Mouse (Mus musculus): ENCODE data around the gene Dop1b. TPM values are rescaled to one million over a fixed set of nuclear protein-coding genes. Genes with fewer than 3 reads are reported as not detected.

Gene Dop1b
- polyA plus RNA-seq, 1 experiment = 35.5 TPM

- TF ChIP-seq CTCF (IDR thresholded peaks at IDR 0.05; ENCODE audit: extremely low read depth, insufficient read depth, insufficient read length, insufficient replicate concordance) = no peak
- TF ChIP-seq POLR2A (IDR thresholded peaks at IDR 0.05; ENCODE audit: low read depth, low read length) = no peak
- WGBS = 95% methylated on average over 11 of the region's 11 CpGs
- Histone ChIP-seq H3K27ac (ENCODE audit: insufficient read depth, low read length) (no peak overlapping the region), H3K36me3 (ENCODE audit: control insufficient read depth, insufficient read depth, low read length) (peaks cover 14% of the 10 kb centered on the region), H3K4me3 (ENCODE audit: extremely low read depth, insufficient read depth, insufficient read length) (no peak overlapping the region), H3K4me1 (ENCODE audit: control insufficient read depth, insufficient read depth, insufficient read length) (no peaks in the 10 kb centered on the region), H3K27me3 (ENCODE audit: control insufficient read depth, insufficient read depth, low read length) (no peaks in the 10 kb centered on the region)
- no peak for DNase-seq (ENCODE audit: low read depth in 1 of 2, low spot score in 2 of 2)
Observed at GRCm38 (mm10) chr16:93739251-93739650, 27.5 kb downstream of the Dop1b start.

- Histone ChIP-seq H3K4me1 (ENCODE audit: control insufficient read depth, insufficient read depth, insufficient read length) (no peaks in the 10 kb centered on the region), H3K4me3 (ENCODE audit: extremely low read depth, insufficient read depth, insufficient read length) (no peak overlapping the region), H3K27ac (ENCODE audit: insufficient read depth, low read length) (no peak overlapping the region), H3K36me3 (ENCODE audit: control insufficient read depth, insufficient read depth, low read length) (peaks cover 9% of the 10 kb centered on the region), H3K27me3 (ENCODE audit: control insufficient read depth, insufficient read depth, low read length) (no peaks in the 10 kb centered on the region)
- no peak for TF ChIP-seq POLR2A (IDR thresholded peaks at IDR 0.05; ENCODE audit: low read depth, low read length)
- no peak for TF ChIP-seq CTCF (IDR thresholded peaks at IDR 0.05; ENCODE audit: extremely low read depth, insufficient read depth, insufficient read length, insufficient replicate concordance)
- DNase-seq (ENCODE audit: low read depth in 1 of 2, low spot score in 2 of 2) = no peak
- 93% methylated on average over 1 of the region's 1 CpGs for WGBS
Observed at GRCm38 (mm10) chr16:93742903-93743302, 31.2 kb downstream of the Dop1b start.

DNA sequence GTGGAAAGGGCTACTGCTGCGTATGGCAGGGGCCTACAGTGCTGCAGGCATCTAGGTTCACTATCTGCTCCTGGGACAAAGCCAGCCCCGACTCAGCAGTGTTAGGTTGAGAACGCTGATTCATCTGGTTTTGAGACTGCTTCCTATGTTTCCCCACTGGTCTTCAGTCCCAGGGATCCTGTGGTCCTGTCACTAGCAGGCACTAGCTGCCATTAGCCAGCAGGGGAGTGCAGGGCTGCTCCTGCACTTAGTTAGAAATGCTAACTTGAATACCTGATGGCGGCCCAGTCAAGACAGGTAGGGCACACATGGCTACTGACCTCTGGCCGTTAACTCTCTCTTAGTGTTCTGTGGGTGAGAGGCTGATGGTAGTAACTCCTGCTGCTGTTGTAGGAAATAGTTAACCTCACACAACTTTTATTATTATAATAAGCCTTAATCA lies 32.4 kb downstream of the Dop1b start:
- no peak for DNase-seq (ENCODE audit: low read depth in 1 of 2, low spot score in 2 of 2)
- 66% methylated on average over 5 of the region's 5 CpGs for WGBS
- H3K36me3 ChIP-seq (ENCODE audit: control insufficient read depth, insufficient read depth, low read length) = peaks cover 9% of the 10 kb centered on the region
- no peaks in the 10 kb centered on the region for H3K27me3 ChIP-seq (ENCODE audit: control insufficient read depth, insufficient read depth, low read length)
- H3K27ac ChIP-seq (ENCODE audit: insufficient read depth, low read length) = no peak overlapping the region
- no peak for TF ChIP-seq POLR2A (IDR thresholded peaks at IDR 0.05; ENCODE audit: low read depth, low read length)
- TF ChIP-seq CTCF (IDR thresholded peaks at IDR 0.05; ENCODE audit: extremely low read depth, insufficient read depth, insufficient read length, insufficient replicate concordance) = no peak
- no peak overlapping the region for H3K4me3 ChIP-seq (ENCODE audit: extremely low read depth, insufficient read depth, insufficient read length)
- no peaks in the 10 kb centered on the region for H3K4me1 ChIP-seq (ENCODE audit: control insufficient read depth, insufficient read depth, insufficient read length)

GRCm38 (mm10) chr16:93744804-93745340 lies 33.2 kb downstream of the Dop1b start:
- TF ChIP-seq CTCF (IDR thresholded peaks at IDR 0.05; ENCODE audit: extremely low read depth, insufficient read depth, insufficient read length, insufficient replicate concordance) = no peak
- TF ChIP-seq POLR2A (IDR thresholded peaks at IDR 0.05; ENCODE audit: low read depth, low read length) = no peak
- Histone ChIP-seq H3K4me3 (ENCODE audit: extremely low read depth, insufficient read depth, insufficient read length) (no peak overlapping the region), H3K36me3 (ENCODE audit: control insufficient read depth, insufficient read depth, low read length) (peaks cover 3% of the 10 kb centered on the region; the same call in 1 of the 2 replicates), H3K4me1 (ENCODE audit: control insufficient read depth, insufficient read depth, insufficient read length) (no peaks in the 10 kb centered on the region), H3K27me3 (ENCODE audit: control insufficient read depth, insufficient read depth, low read length) (no peaks in the 10 kb centered on the region), H3K27ac (ENCODE audit: insufficient read depth, low read length) (no peak overlapping the region)
- no peak for DNase-seq (ENCODE audit: low read depth in 1 of 2, low spot score in 2 of 2)
- WGBS = 86% methylated on average over 10 of the region's 10 CpGs

DNA sequence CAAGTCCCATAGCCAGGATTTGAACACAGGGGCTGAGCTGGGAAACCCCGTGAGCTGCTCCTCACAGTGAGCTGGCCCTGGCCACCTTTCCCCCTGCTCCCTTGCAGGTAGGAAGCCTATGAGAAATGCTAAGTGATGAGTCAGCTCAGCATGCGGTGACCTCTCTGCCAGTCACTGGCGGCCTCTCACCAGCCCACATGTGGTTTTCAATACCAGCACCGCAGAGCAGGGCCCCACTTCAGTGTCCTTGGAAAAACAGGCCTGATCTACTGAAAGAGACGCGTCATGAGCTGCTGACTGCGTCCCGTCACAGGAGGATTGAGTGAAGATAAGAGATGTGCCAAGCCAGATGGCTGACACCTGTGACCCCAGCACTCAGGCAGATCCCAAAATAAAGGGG lies 34.7 kb downstream of the Dop1b start:
- no peaks in the 10 kb centered on the region for H3K4me1 ChIP-seq (ENCODE audit: control insufficient read depth, insufficient read depth, insufficient read length)

DNA sequence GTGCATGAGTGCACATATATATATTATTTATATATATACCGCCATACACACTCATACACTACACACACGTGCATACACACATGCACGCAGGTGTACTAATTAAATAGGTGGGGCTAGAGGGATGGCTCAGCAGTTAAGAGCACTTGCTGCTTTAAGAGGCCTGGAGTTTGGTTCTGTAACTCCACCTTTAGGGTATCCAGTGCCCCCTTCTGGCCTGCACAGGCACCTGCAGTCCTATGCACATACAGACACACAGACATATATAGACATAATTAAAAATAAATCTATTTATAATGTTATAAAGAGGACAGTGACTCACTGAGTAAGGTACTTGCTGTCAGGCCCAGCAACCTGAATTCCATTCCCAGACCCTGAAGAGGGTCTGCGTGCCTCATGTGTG lies 35.3 kb downstream of the Dop1b start:
- no peak for DNase-seq (ENCODE audit: low read depth in 1 of 2, low spot score in 2 of 2)
- no peaks in the 10 kb centered on the region for H3K27me3 ChIP-seq (ENCODE audit: control insufficient read depth, insufficient read depth, low read length)
- H3K4me3 ChIP-seq (ENCODE audit: extremely low read depth, insufficient read depth, insufficient read length) = no peak overlapping the region
- H3K36me3 ChIP-seq (ENCODE audit: control insufficient read depth, insufficient read depth, low read length) = peaks cover 3% of the 10 kb centered on the region; the same call in 1 of the 2 replicates
- 96% methylated on average over 4 of the region's 4 CpGs for WGBS
- no peaks in the 10 kb centered on the region for H3K4me1 ChIP-seq (ENCODE audit: control insufficient read depth, insufficient read depth, insufficient read length)
- TF ChIP-seq CTCF (IDR thresholded peaks at IDR 0.05; ENCODE audit: extremely low read depth, insufficient read depth, insufficient read length, insufficient replicate concordance) = no peak
- TF ChIP-seq POLR2A (IDR thresholded peaks at IDR 0.05; ENCODE audit: low read depth, low read length) = no peak
- no peak overlapping the region for H3K27ac ChIP-seq (ENCODE audit: insufficient read depth, low read length)

More for the DNA sequence above, 34.7 kb downstream of the Dop1b start:
- DNase-seq (ENCODE audit: low read depth in 1 of 2, low spot score in 2 of 2) = no peak
- Histone ChIP-seq H3K27ac (ENCODE audit: insufficient read depth, low read length) (no peak overlapping the region), H3K27me3 (ENCODE audit: control insufficient read depth, insufficient read depth, low read length) (no peaks in the 10 kb centered on the region), H3K36me3 (ENCODE audit: control insufficient read depth, insufficient read depth, low read length) (peaks cover 3% of the 10 kb centered on the region; the same call in 1 of the 2 replicates), H3K4me3 (ENCODE audit: extremely low read depth, insufficient read depth, insufficient read length) (no peak overlapping the region)
- no peak for TF ChIP-seq POLR2A (IDR thresholded peaks at IDR 0.05; ENCODE audit: low read depth, low read length)
- TF ChIP-seq CTCF (IDR thresholded peaks at IDR 0.05; ENCODE audit: extremely low read depth, insufficient read depth, insufficient read length, insufficient replicate concordance) = no peak
- 87% methylated on average over 8 of the region's 8 CpGs for WGBS

- 72% methylated on average over 6 of the region's 6 CpGs for WGBS
- H3K4me3 ChIP-seq (ENCODE audit: extremely low read depth, insufficient read depth, insufficient read length) = no peak overlapping the region
- no peaks in the 10 kb centered on the region for H3K27me3 ChIP-seq (ENCODE audit: control insufficient read depth, insufficient read depth, low read length)
- peaks cover 3% of the 10 kb centered on the region; the same call in 1 of the 2 replicates for H3K36me3 ChIP-seq (ENCODE audit: control insufficient read depth, insufficient read depth, low read length)
- TF ChIP-seq POLR2A (IDR thresholded peaks at IDR 0.05; ENCODE audit: low read depth, low read length) (no peak), CTCF (IDR thresholded peaks at IDR 0.05; ENCODE audit: extremely low read depth, insufficient read depth, insufficient read length, insufficient replicate concordance) (no peak)
- no peak for DNase-seq (ENCODE audit: low read depth in 1 of 2, low spot score in 2 of 2)
- no peaks in the 10 kb centered on the region for H3K4me1 ChIP-seq (ENCODE audit: control insufficient read depth, insufficient read depth, insufficient read length)
- no peak overlapping the region for H3K27ac ChIP-seq (ENCODE audit: insufficient read depth, low read length)
Observed at GRCm38 (mm10) chr16:93747421-93747820, 35.7 kb downstream of the Dop1b start.

Measured in spleen, adult 2 months (tissue).